Mouse (Mus musculus): ENCODE measurements around the gene Trpv4.

Gene Trpv4

GRCm38 (mm10) chr5:114667228-114667856, 9.1 kb upstream of the Trpv4 start:
- peak; percentile 99 to 100 for DNase-seq (ENCODE audit: low spot score in 2 of 2)

GRCm38 (mm10) chr5:114666659-114667058, 8.4 kb upstream of the Trpv4 start:
- no peak for DNase-seq (ENCODE audit: low spot score in 2 of 2)

- no peak for DNase-seq (ENCODE audit: low spot score in 2 of 2)
Measured at GRCm38 (mm10) chr5:114664750-114665149, 6.5 kb upstream of the Trpv4 start.

- DNase-seq (ENCODE audit: low spot score in 2 of 2): no peak
Measured at GRCm38 (mm10) chr5:114664139-114664538, 5.9 kb upstream of the Trpv4 start.

GRCm38 (mm10) chr5:114661029-114661428, 2.8 kb upstream of the Trpv4 start:
- DNase-seq (ENCODE audit: low spot score in 2 of 2): no peak

GRCm38 (mm10) chr5:114657426-114657825, 795 bp downstream of the Trpv4 start:
- DNase-seq (ENCODE audit: low spot score in 2 of 2): no peak

GRCm38 (mm10) chr5:114656305-114656704, 1.9 kb downstream of the Trpv4 start:
- peak in 1 of 2 experiments; percentile 51 for DNase-seq (ENCODE audit: low spot score in 2 of 2)

GRCm38 (mm10) chr5:114655721-114656120, 2.5 kb downstream of the Trpv4 start:
- no peak for DNase-seq (ENCODE audit: low spot score in 2 of 2)

GRCm38 (mm10) chr5:114653656-114654437, 4.4 kb downstream of the Trpv4 start:
- DNase-seq (ENCODE audit: low spot score in 2 of 2): peak; percentile 49 to 66

- DNase-seq (ENCODE audit: low spot score in 2 of 2): no peak
Measured at GRCm38 (mm10) chr5:114651449-114651848, 6.8 kb downstream of the Trpv4 start.

- no peak for DNase-seq (ENCODE audit: low spot score in 2 of 2)
Measured at GRCm38 (mm10) chr5:114651002-114651401, 7.2 kb downstream of the Trpv4 start.

GRCm38 (mm10) chr5:114648728-114649311, 9.4 kb downstream of the Trpv4 start:
- DNase-seq (ENCODE audit: low spot score in 2 of 2): peak in 1 of 2 experiments; percentile 41

- DNase-seq (ENCODE audit: low spot score in 2 of 2): peak; percentile 53 to 77
Measured at GRCm38 (mm10) chr5:114647211-114647974, 10.8 kb downstream of the Trpv4 start.

- no peak for DNase-seq (ENCODE audit: low spot score in 2 of 2)
Measured at GRCm38 (mm10) chr5:114645916-114646315, 12.3 kb downstream of the Trpv4 start.

- DNase-seq (ENCODE audit: low spot score in 2 of 2): no peak
Measured at GRCm38 (mm10) chr5:114644918-114645317, 13.3 kb downstream of the Trpv4 start.

GRCm38 (mm10) chr5:114640809-114641208, 17.4 kb downstream of the Trpv4 start:
- no peak for DNase-seq (ENCODE audit: low spot score in 2 of 2)

GRCm38 (mm10) chr5:114639645-114639957, 18.6 kb downstream of the Trpv4 start:
- DNase-seq (ENCODE audit: low spot score in 2 of 2): no peak

GRCm38 (mm10) chr5:114638769-114639644, 19.2 kb downstream of the Trpv4 start:
- DNase-seq (ENCODE audit: low spot score in 2 of 2): peak; percentile 84 to 90

GRCm38 (mm10) chr5:114636091-114636490, 22.1 kb downstream of the Trpv4 start:
- DNase-seq (ENCODE audit: low spot score in 2 of 2): no peak

GRCm38 (mm10) chr5:114631336-114631735, 26.9 kb downstream of the Trpv4 start:
- DNase-seq (ENCODE audit: low spot score in 2 of 2): no peak

GRCm38 (mm10) chr5:114625590-114625989, 32.6 kb downstream of the Trpv4 start:
- peak in 1 of 2 experiments; percentile 43 for DNase-seq (ENCODE audit: low spot score in 2 of 2)

All from urinary bladder, postnatal 36 days (tissue).